Mouse (Mus musculus) MEL (cell line): ENCODE data around the gene Cdh13.

Source experiments
- BHLHE40 ChIP-seq: IDR thresholded peaks from 2 replicates; pipeline ENCODE4 v1.6.1; 2012; ENCODE audit warnings: low read depth, mild to moderate bottlenecking, inconsistent platforms, low read length, improper control_type of control experiment, borderline replicate concordance
- CTCF ChIP-seq, 3 experiments: IDR thresholded peaks in 2 of 3; conservative IDR thresholded peaks in 1 of 3; 2 replicates each; pipeline ENCODE4 v1.5.1; 2011 to 2012; ENCODE audit warnings: low read length in 3 of 3, low read depth in 2 of 3, mild to moderate bottlenecking in 2 of 3, improper control_type of control experiment in 1 of 3, inconsistent platforms in 1 of 3, mixed read lengths in 1 of 3, moderate library complexity in 1 of 3; ENCODE audit not compliant: control insufficient read depth in 1 of 3, insufficient read depth in 1 of 3, poor library complexity in 1 of 3, severe bottlenecking in 1 of 3
- E2F4 ChIP-seq: IDR thresholded peaks from 2 replicates; pipeline ENCODE4 v1.6.1; 2011; ENCODE audit warnings: low read depth, low read length, improper control_type of control experiment, borderline replicate concordance
- EP300 ChIP-seq, 2 experiments: IDR thresholded peaks; 2 replicates each; pipeline ENCODE4 v1.6.1; 2011; ENCODE audit warnings: improper control_type of control experiment in 2 of 2, low read length in 2 of 2, low read depth in 1 of 2, mild to moderate bottlenecking in 1 of 2
- ETS1 ChIP-seq: IDR thresholded peaks from 2 replicates; pipeline ENCODE4 v1.6.1; 2012; ENCODE audit warnings: low read depth, mild to moderate bottlenecking, inconsistent platforms, low read length, improper control_type of control experiment, moderate library complexity
- GABPA ChIP-seq: IDR thresholded peaks from 2 replicates; pipeline ENCODE4 v1.6.1; 2012; ENCODE audit warnings: low read depth, mild to moderate bottlenecking, inconsistent platforms, low read length, improper control_type of control experiment, moderate library complexity
- GATA1 ChIP-seq: IDR thresholded peaks from 2 replicates; pipeline ENCODE4 v1.6.1; 2011; ENCODE audit warnings: low read depth, low read length, improper control_type of control experiment
- MEF2A ChIP-seq: IDR thresholded peaks from 2 replicates; pipeline ENCODE4 v1.6.1; 2014; ENCODE audit warnings: low read depth, mild to moderate bottlenecking, inconsistent platforms, low read length, improper control_type of control experiment; ENCODE audit not compliant: poor library complexity, insufficient replicate concordance, severe bottlenecking; ENCODE audit errors: extremely low read depth
- MXI1 ChIP-seq: IDR thresholded peaks from 2 replicates; pipeline ENCODE4 v1.6.1; 2011; ENCODE audit warnings: mild to moderate bottlenecking, low read depth, low read length, improper control_type of control experiment
- MYC ChIP-seq: IDR thresholded peaks from 2 replicates; pipeline ENCODE4 v1.6.1; 2011; ENCODE audit warnings: low read depth, mild to moderate bottlenecking, low read length, improper control_type of control experiment, moderate library complexity
- POLR2A ChIP-seq, 2 experiments: IDR thresholded peaks; 2 replicates each; pipeline ENCODE4 v1.6.1; 2011 to 2012; ENCODE audit warnings: low read length in 2 of 2, mild to moderate bottlenecking in 2 of 2, control low read depth in 1 of 2, improper control_type of control experiment in 1 of 2, low read depth in 1 of 2, moderate library complexity in 1 of 2; ENCODE audit not compliant: control insufficient read depth in 1 of 2, insufficient read depth in 1 of 2, poor library complexity in 1 of 2
- POLR2AphosphoS2 ChIP-seq: IDR thresholded peaks from 2 replicates; pipeline ENCODE4 v1.6.1; 2011; ENCODE audit warnings: low read length, improper control_type of control experiment
- TAL1 ChIP-seq: IDR thresholded peaks from 2 replicates; pipeline ENCODE4 v1.6.1; 2012; ENCODE audit warnings: mild to moderate bottlenecking, inconsistent platforms, low read length, moderate library complexity, mixed read lengths

GRCm38 (mm10) chr8:118539941-118540340 lies 256.4 kb downstream of the Cdh13 start:
- TF ChIP-seq MEF2A = no peak
- TF ChIP-seq CTCF (IDR thresholded peaks at IDR 0.05 in 2 of 3, conservative IDR thresholded peaks at IDR 0.05 in 1 of 3; ENCODE audit: control insufficient read depth in 1 of 3, insufficient read depth in 1 of 3, low read depth in 2 of 3, low read length in 3 of 3, poor library complexity in 1 of 3, severe bottlenecking in 1 of 3) = no peak
- TF ChIP-seq GABPA = no peak
- TF ChIP-seq GATA1 = no peak
- no peak for TF ChIP-seq MYC
- no peak for TF ChIP-seq POLR2A (IDR thresholded peaks at IDR 0.05; ENCODE audit: control insufficient read depth in 1 of 2, insufficient read depth in 1 of 2, low read depth in 1 of 2, low read length in 2 of 2, poor library complexity in 1 of 2)
- TF ChIP-seq MXI1 = no peak
- TF ChIP-seq POLR2AphosphoS2 = no peak
- TF ChIP-seq EP300 (IDR thresholded peaks at IDR 0.05; ENCODE audit: low read depth in 1 of 2, low read length in 2 of 2) = no peak
- TF ChIP-seq E2F4 = no peak
- TF ChIP-seq BHLHE40 = no peak
- TF ChIP-seq ETS1 = no peak
- no peak for TF ChIP-seq TAL1
